Mouse (Mus musculus): ENCODE measurements at regions not wholly inside any gene's neighbourhood (a gene's known extent, or its start where the extent isn't known, plus 50 kb on each side); places are given as distances from the start of the nearest gene placed in this dataset.

DNA sequence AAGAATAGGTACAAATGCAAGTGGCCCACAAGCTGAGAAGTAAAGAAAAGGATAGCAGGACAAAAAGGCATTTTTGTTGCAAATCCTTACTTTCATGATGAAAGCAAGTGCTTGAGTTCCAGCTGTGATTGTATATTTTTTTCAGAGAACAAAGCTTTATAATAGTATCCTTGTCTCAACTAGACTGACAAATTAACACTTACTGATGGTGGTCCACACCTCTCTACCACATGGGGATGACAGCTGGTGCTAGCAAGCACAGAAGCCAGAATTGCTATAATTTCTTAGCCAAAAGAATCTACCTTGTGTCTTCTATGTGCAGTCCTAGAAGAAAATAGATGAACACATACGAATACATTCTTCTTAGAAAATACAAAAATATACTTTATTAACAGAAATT is 1150.8 kb upstream of the Tenm4 start:
- Histone ChIP-seq H3K9ac (replicated peaks; ENCODE audit: low read length) (no peak overlapping the region), H3K36me3 (ENCODE audit: insufficient read depth, low read length) (no peaks in the 10 kb centered on the region), H3K27me3 (ENCODE audit: insufficient read depth, low read length) (no peaks in the 10 kb centered on the region), H3K4me1 (ENCODE audit: insufficient read depth, low read length) (no peaks in the 10 kb centered on the region), H3K9me3 (ENCODE audit: low read length) (no peaks in the 10 kb centered on the region), H3K4me3 (ENCODE audit: low read length) (no peak overlapping the region), H3K27ac (no peak overlapping the region), H3K4me2 (ENCODE audit: low read depth, low read length) (no peak overlapping the region)
- TF ChIP-seq CTCF (IDR thresholded peaks at IDR 0.05; ENCODE audit: low read depth) = no peak
- DNase-seq (ENCODE audit: low spot score) = no peak
- WGBS = 82% methylated on average over 1 of the region's 1 CpGs
- no peak for ATAC-seq

GRCm38 (mm10) chr7:95027915-95028810 is 1142.9 kb upstream of the Tenm4 start:
- Histone ChIP-seq H3K9me3 (ENCODE audit: low read length) (no peaks in the 10 kb centered on the region), H3K9ac (replicated peaks; ENCODE audit: low read length) (no peak overlapping the region), H3K4me2 (ENCODE audit: low read depth, low read length) (no peak overlapping the region), H3K27me3 (ENCODE audit: insufficient read depth, low read length) (no peaks in the 10 kb centered on the region), H3K4me3 (ENCODE audit: low read length) (no peak overlapping the region), H3K4me1 (ENCODE audit: insufficient read depth, low read length) (no peaks in the 10 kb centered on the region), H3K36me3 (ENCODE audit: insufficient read depth, low read length) (no peaks in the 10 kb centered on the region), H3K27ac (no peak overlapping the region)
- DNase-seq (ENCODE audit: low spot score) = no peak
- TF ChIP-seq CTCF (IDR thresholded peaks at IDR 0.05; ENCODE audit: low read depth) = no peak
- 50% methylated on average over 4 of the region's 4 CpGs for WGBS
- no peak for ATAC-seq

All from hindbrain, postnatal 0 days (tissue).